Mouse (Mus musculus): ENCODE data around the gene Mapk8ip1.

DNA sequence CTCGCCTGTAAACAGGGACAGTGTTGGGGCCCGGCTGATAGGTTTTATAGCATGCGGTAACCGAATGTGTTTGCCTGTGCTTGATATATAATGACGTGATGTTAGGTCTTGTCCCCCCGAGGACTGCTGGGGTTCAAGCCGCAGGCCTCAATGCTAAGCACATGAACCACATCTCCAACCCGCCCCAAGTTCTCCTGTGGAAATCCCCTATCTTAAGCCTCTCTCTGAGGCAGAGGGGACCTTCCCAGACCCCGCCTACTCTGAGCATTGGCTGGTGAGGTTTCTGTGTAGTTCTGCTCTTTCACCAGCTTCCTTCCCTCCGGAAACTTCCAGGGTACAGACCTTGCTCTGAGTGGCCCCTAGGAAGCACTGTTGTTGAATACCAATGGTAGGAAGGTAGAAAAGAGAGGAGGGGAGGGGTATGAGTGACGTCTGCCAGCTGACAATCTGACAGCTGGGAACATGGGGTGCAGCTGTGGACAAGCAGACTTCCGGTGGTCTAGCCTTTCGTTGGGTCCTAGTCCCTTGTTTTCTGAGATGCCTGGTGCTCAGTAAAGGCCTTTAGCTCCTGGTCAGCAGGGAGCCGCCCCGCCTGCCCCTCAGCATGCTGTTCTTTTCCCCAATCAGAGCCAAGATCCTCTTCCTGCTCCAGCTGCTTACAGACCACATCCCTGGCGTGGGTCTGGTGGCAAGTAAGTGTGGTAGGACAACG lies 21.1 kb downstream of the Mapk8ip1 start:
- TF ChIP-seq CTCF (IDR thresholded peaks at IDR 0.05; ENCODE audit: low read depth, low read length) (no peak), TAL1 (conservative IDR thresholded peaks at IDR 0.05; ENCODE audit: low read depth, low read length) (no peak), GATA2 (IDR thresholded peaks at IDR 0.05; ENCODE audit: borderline replicate concordance, low read depth, low read length) (no peak), GATA1 (IDR thresholded peaks at IDR 0.05; ENCODE audit: borderline replicate concordance, low read length) (no peak)
